ENCODE assay signal across 25 mouse cellular contexts in the genomic region with DNA sequence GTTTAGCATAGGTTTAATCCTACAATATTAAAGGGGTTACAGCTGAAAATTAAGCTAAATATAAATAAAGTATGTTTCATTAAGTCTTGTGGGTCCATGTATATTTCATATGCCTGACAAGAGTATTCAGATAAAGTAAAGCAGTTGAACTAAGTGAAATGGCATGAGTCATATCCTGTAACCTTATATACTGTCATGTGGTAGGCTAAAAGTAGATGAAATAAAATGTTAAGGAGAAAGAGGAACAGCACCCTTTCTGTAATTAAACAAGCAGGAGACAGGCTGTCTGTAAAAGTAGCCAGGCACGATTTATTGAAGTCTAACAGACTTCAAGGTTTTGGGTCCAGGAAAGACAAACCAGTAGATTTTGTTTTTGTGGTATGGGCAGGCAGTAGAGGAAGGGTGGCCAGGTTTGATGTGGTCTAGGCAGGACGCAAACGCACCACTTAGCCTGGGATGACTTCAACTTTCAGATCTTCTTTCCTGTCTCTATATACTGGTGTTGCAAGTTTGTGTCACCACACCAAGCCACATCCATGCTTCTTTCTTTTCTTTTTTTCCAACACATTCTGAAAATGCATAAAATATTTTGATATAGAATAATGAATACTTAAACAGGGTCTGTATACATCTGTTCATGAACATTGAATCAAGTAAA. TPM values are rescaled to one million over a fixed set of nuclear protein-coding genes. Genes with fewer than 3 reads are reported as not detected.
DNase-seq lines count a peak whose midpoint lies in the region; TF ChIP-seq lines count a peak whose summit lies in the region.
"Had no signal": no experiment of that assay in that cellular context is flagged by ENCODE, and none has a peak within 500 bp of the region (broad histone marks: within the 10 kb centered on the region; RNA-seq: fewer than 3 reads in every experiment).

No protein-coding gene starts in this region.

- 7% methylated on average over 3 of the region's 3 CpGs for WGBS in macrophage (ENCODE audit: missing documents)
- WGBS in kidney, adult 2 months, result 72% methylated on average over 3 of the region's 3 CpGs

- H3K4me3 ChIP-seq in macrophage (ENCODE audit: inconsistent target) (no peak overlapping the region), myocyte (no peak overlapping the region)
- no peak overlapping the region for H3K4me3 ChIP-seq in kidney, adult 2 months (ENCODE audit: insufficient read depth, low read depth, low read length)
- H3K4me3 ChIP-seq: embryonic facial prominence, embryonic 10.5 days; forebrain, embryonic 15.5 days; heart, embryonic 13.5 days; hindbrain, embryonic 15.5 days had no signal

- H3K79me2 ChIP-seq in macrophage (ENCODE audit: inconsistent target) (no peaks in the 10 kb centered on the region), myocyte (ENCODE audit: control insufficient read depth, insufficient read depth) (no peaks in the 10 kb centered on the region)

- TF ChIP-seq CTCF in kidney, adult 2 months (conservative IDR thresholded peaks at IDR 0.05; ENCODE audit: insufficient read depth, insufficient read length, low read depth, low read length), result no peak

- no peaks in the 10 kb centered on the region for H3K4me1 ChIP-seq in kidney, adult 2 months (ENCODE audit: control insufficient read depth, insufficient read depth, low read length)
- H3K4me1 ChIP-seq: embryonic facial prominence, embryonic 10.5 days; forebrain, embryonic 15.5 days; heart, embryonic 13.5 days; hindbrain, embryonic 15.5 days had no signal

- TF ChIP-seq POLR2A in myocyte (IDR thresholded peaks at IDR 0.05; ENCODE audit: insufficient read length, low read depth), result no peak
- no peak for TF ChIP-seq POLR2A in kidney, adult 2 months (IDR thresholded peaks at IDR 0.05; ENCODE audit: low read depth, low read length)

- peak overlapping the region; percentile 72 for H3K27ac ChIP-seq in macrophage
- no peak overlapping the region for H3K27ac ChIP-seq in kidney, adult 2 months (ENCODE audit: insufficient read depth, low read depth, low read length)
- H3K27ac ChIP-seq: embryonic facial prominence, embryonic 10.5 days; forebrain, embryonic 15.5 days; heart, embryonic 13.5 days; hindbrain, embryonic 15.5 days had no signal

- H3ac ChIP-seq in myocyte (ENCODE audit: control insufficient read depth, insufficient read length), result no peak overlapping the region

- peak overlapping the region; percentile 67 for H3K4me2 ChIP-seq in myocyte (ENCODE audit: low read depth)
- H3K4me2 ChIP-seq: forebrain, embryonic 15.5 days; heart, embryonic 13.5 days; hindbrain, embryonic 15.5 days had no signal

- DNase-seq in 3T3-L1 (ENCODE audit: low read depth, low spot score) (peak; percentile 53), MEL-GATA-1-ER (ENCODE audit: extremely low read depth, low read depth) (peak; percentile 11)
- DNase-seq in thymus, postnatal 14 days, result no peak
- DNase-seq in adrenal gland, postnatal 10 days, result no peak
- DNase-seq in kidney, adult 2 months, result no peak
- DNase-seq: adrenal gland, postnatal 14 days; cerebellum, adult 18-20 months; cerebellum, adult 9-11 months; cerebellum, postnatal 36 days; gastrocnemius, postnatal 10 days; heart, postnatal 36 days had no signal

- H3K27me3 ChIP-seq in myocyte (ENCODE audit: control insufficient read depth, insufficient read depth, insufficient read length), result no peaks in the 10 kb centered on the region
- H3K27me3 ChIP-seq in kidney, adult 2 months (replicated peaks; ENCODE audit: control insufficient read depth, insufficient read depth, low read length), result no peaks in the 10 kb centered on the region
- H3K27me3 ChIP-seq: forebrain, embryonic 15.5 days; heart, embryonic 13.5 days; hindbrain, embryonic 15.5 days had no signal

- no peaks in the 10 kb centered on the region for H3K36me3 ChIP-seq in macrophage (ENCODE audit: inconsistent target)
- H3K36me3 ChIP-seq in myocyte (ENCODE audit: control insufficient read depth, insufficient read depth), result no peaks in the 10 kb centered on the region
- H3K36me3 ChIP-seq in kidney, adult 2 months (ENCODE audit: control insufficient read depth, insufficient read depth, low read length), result no peaks in the 10 kb centered on the region
- H3K36me3 ChIP-seq: embryonic facial prominence, embryonic 10.5 days; forebrain, embryonic 15.5 days; heart, embryonic 13.5 days; hindbrain, embryonic 15.5 days had no signal

TF ChIP-seq in myocyte, 11 proteins besides CTCF, POLR2A, EP300 and RAD21:
- TF ChIP-seq MYOG (IDR thresholded peaks at IDR 0.05; ENCODE audit: control insufficient read depth in 1 of 3, insufficient read depth in 1 of 3, insufficient read length in 2 of 3, low read depth in 2 of 3) (no peak), CEBPB (IDR thresholded peaks at IDR 0.05; ENCODE audit: insufficient read depth, poor library complexity, severe bottlenecking) (0 out of 2 replicates have a peak, but pooled peaks have one; percentile 32)
TF ChIP-seq in myocyte: peak in this region for 1.

RNA-seq across cellular contexts. Expression of a gene that starts 3.4 kb away (rescaled TPM):
- not detected for total RNA-seq in macrophage (2018; cell fraction: chromatin; rRNA removed)
- not detected for total RNA-seq in macrophage (2018; cell fraction: cytosol; rRNA removed)
- total RNA-seq in macrophage (2018; cell fraction: nucleus; rRNA removed), result not detected
- polyA plus RNA-seq in macrophage (2018), result not detected in 3 replicates
- polyA plus RNA-seq in myocyte (2012; fragmentation: generic; extraction: Trizol), result not detected
- not detected for total RNA-seq in adrenal gland, postnatal 10 days (2021)
- polyA plus RNA-seq in kidney, adult 2 months (2012; rRNA removed), result not detected in 2 replicates
- total RNA-seq: adrenal gland, postnatal 14 days; ES-E14; gastrocnemius, postnatal 10 days; gastrocnemius, postnatal 4 days; heart, adult 8-10 months; heart, postnatal 36 days had no signal
- polyA plus RNA-seq: embryonic facial prominence, embryonic 10.5 days; forebrain, embryonic 15.5 days; heart, embryonic 13.5 days; heart, postnatal 0 days; hindbrain, embryonic 11.5 days; hindbrain, embryonic 15.5 days; intestine, embryonic 16.5 days had no signal

RNA-seq across cellular contexts. Expression of a gene that starts 22.0 kb away (rescaled TPM):
- total RNA-seq in macrophage (2018; cell fraction: chromatin; rRNA removed), result not detected
- not detected for total RNA-seq in macrophage (2018; cell fraction: cytosol; rRNA removed)
- not detected for total RNA-seq in macrophage (2018; cell fraction: nucleus; rRNA removed)
- not detected in 3 replicates for polyA plus RNA-seq in macrophage (2018)
- not detected for polyA plus RNA-seq in myocyte (2012; fragmentation: generic; extraction: Trizol)
- not detected for total RNA-seq in adrenal gland, postnatal 10 days (2021)
- not detected in 2 replicates for polyA plus RNA-seq in kidney, adult 2 months (2012; rRNA removed)
- total RNA-seq: adrenal gland, postnatal 14 days; ES-E14; gastrocnemius, postnatal 10 days; gastrocnemius, postnatal 4 days; heart, adult 8-10 months; heart, postnatal 36 days had no signal
- polyA plus RNA-seq: embryonic facial prominence, embryonic 10.5 days; embryonic facial prominence, embryonic 14.5 days; forebrain, embryonic 15.5 days; frontal cortex, adult 2 months; heart, embryonic 13.5 days; heart, postnatal 0 days; hindbrain, embryonic 11.5 days; hindbrain, embryonic 15.5 days; intestine, embryonic 16.5 days had no signal

RNA-seq across cellular contexts. Expression of a gene that starts 32.6 kb away (rescaled TPM):
- not detected for total RNA-seq in macrophage (2018; cell fraction: chromatin; rRNA removed)
- not detected for total RNA-seq in macrophage (2018; cell fraction: cytosol; rRNA removed)
- not detected for total RNA-seq in macrophage (2018; cell fraction: nucleus; rRNA removed)
- polyA plus RNA-seq in macrophage (2018), result not detected in 3 replicates
- not detected for polyA plus RNA-seq in myocyte (2012; fragmentation: generic; extraction: Trizol)
- not detected for total RNA-seq in adrenal gland, postnatal 10 days (2021)
- polyA plus RNA-seq in kidney, adult 2 months (2012; rRNA removed), result not detected in 2 replicates
- total RNA-seq: adrenal gland, postnatal 14 days; ES-E14; gastrocnemius, postnatal 10 days; gastrocnemius, postnatal 4 days; heart, adult 8-10 months; heart, postnatal 36 days had no signal
- polyA plus RNA-seq: embryonic facial prominence, embryonic 10.5 days; embryonic facial prominence, embryonic 14.5 days; forebrain, embryonic 15.5 days; frontal cortex, adult 2 months; heart, embryonic 13.5 days; heart, postnatal 0 days; hindbrain, embryonic 11.5 days; hindbrain, embryonic 15.5 days; intestine, embryonic 16.5 days had no signal

RNA-seq across cellular contexts. Expression of a gene that starts 45.1 kb away (rescaled TPM):
- total RNA-seq in macrophage (2018; cell fraction: chromatin; rRNA removed), result not detected
- not detected for total RNA-seq in macrophage (2018; cell fraction: cytosol; rRNA removed)
- not detected for total RNA-seq in macrophage (2018; cell fraction: nucleus; rRNA removed)
- not detected in 3 replicates for polyA plus RNA-seq in macrophage (2018)
- not detected for polyA plus RNA-seq in myocyte (2012; fragmentation: generic; extraction: Trizol)
- total RNA-seq in adrenal gland, postnatal 10 days (2021), result not detected
- polyA plus RNA-seq in kidney, adult 2 months (2012; rRNA removed), result not detected in 2 replicates
- total RNA-seq: adrenal gland, postnatal 14 days; ES-E14; gastrocnemius, postnatal 10 days; gastrocnemius, postnatal 4 days; heart, adult 8-10 months; heart, postnatal 36 days had no signal
- polyA plus RNA-seq: embryonic facial prominence, embryonic 10.5 days; embryonic facial prominence, embryonic 14.5 days; forebrain, embryonic 15.5 days; frontal cortex, adult 2 months; heart, embryonic 13.5 days; heart, postnatal 0 days; hindbrain, embryonic 11.5 days; hindbrain, embryonic 15.5 days; intestine, embryonic 16.5 days had no signal

RNA-seq across cellular contexts. Expression of a gene that starts 57.4 kb away (rescaled TPM):
- not detected for total RNA-seq in macrophage (2018; cell fraction: chromatin; rRNA removed)
- not detected for total RNA-seq in macrophage (2018; cell fraction: cytosol; rRNA removed)
- not detected for total RNA-seq in macrophage (2018; cell fraction: nucleus; rRNA removed)
- polyA plus RNA-seq in macrophage (2018), result not detected in 3 replicates
- polyA plus RNA-seq in myocyte (2012; fragmentation: generic; extraction: Trizol), result not detected
- total RNA-seq in adrenal gland, postnatal 10 days (2021), result not detected
- polyA plus RNA-seq in kidney, adult 2 months (2012; rRNA removed), result not detected in 2 replicates
- total RNA-seq: adrenal gland, postnatal 14 days; ES-E14; gastrocnemius, postnatal 10 days; gastrocnemius, postnatal 4 days; heart, adult 8-10 months; heart, postnatal 36 days had no signal
- polyA plus RNA-seq: embryonic facial prominence, embryonic 10.5 days; embryonic facial prominence, embryonic 14.5 days; forebrain, embryonic 15.5 days; heart, embryonic 13.5 days; heart, postnatal 0 days; hindbrain, embryonic 11.5 days; hindbrain, embryonic 15.5 days; intestine, embryonic 16.5 days had no signal

Comparison
In these comparisons a context has a peak if more than half of its experiments do, and no peak if none do; other contexts are left out.
1. DNase-seq: peak in 3T3-L1 (single experiment) and MEL-GATA-1-ER (single experiment); none in thymus, postnatal 14 days (single experiment), adrenal gland, postnatal 10 days (single experiment) and kidney, adult 2 months (single experiment).